Mouse (Mus musculus) G1E (cell line): ENCODE results near the gene Nek6.

Experiments
- CTCF ChIP-seq: IDR thresholded peaks from 2 replicates; pipeline ENCODE4 v1.5.1; 2012; ENCODE audit warnings: low read depth, low read length, inconsistent platforms, mixed read lengths
- GATA1 ChIP-seq: IDR thresholded peaks from 2 replicates; pipeline ENCODE4 v1.6.1; 2012; ENCODE audit warnings: borderline replicate concordance, low read length, inconsistent platforms, mixed read lengths
- GATA2 ChIP-seq: IDR thresholded peaks from 2 replicates; pipeline ENCODE4 v1.6.1; 2012; ENCODE audit warnings: low read depth, low read length, inconsistent platforms, borderline replicate concordance
- POLR2AphosphoS5 ChIP-seq: IDR thresholded peaks from 2 replicates; pipeline ENCODE4 v1.6.1; 2012; ENCODE audit warnings: low read depth, low read length, inconsistent platforms; ENCODE audit not compliant: insufficient replicate concordance
- TAL1 ChIP-seq: conservative IDR thresholded peaks from 2 replicates; pipeline ENCODE4 v1.6.1; 2012; ENCODE audit warnings: low read depth, low read length, inconsistent platforms, mixed read lengths

- TF ChIP-seq CTCF, result no peak
- no peak for TF ChIP-seq POLR2AphosphoS5
- TF ChIP-seq TAL1, result no peak
- TF ChIP-seq GATA2, result no peak
- TF ChIP-seq GATA1, result no peak
Measured at GRCm38 (mm10) chr2:38518719-38519118, 7.3 kb downstream of the Nek6 start.
